Mouse (Mus musculus) kidney, adult 18-20 months (tissue): Measurements from ENCODE around the gene Clcn7.
"Not testable (repeated sequence)": the region's sequence is repeated elsewhere in the genome, so short reads cannot be mapped to it uniquely, and the experiment has no call there.

Source experiments
- DNase-seq: peaks from one replicate; pipeline ENCODE4 v3.0.0; 2021

Clcn7 gene

GRCm38 (mm10) chr17:25133275-25133698 lies at the start of gene Clcn7:
Clcn7 (plus strand) TSS chr17:25133391.
- DNase-seq: peak; percentile 97

GRCm38 (mm10) chr17:25083444-25083931 lies 49.7 kb upstream of the Clcn7 start, which contains the start of gene Tmem204:
Tmem204 (minus strand) TSS chr17:25083591.
- DNase-seq: peak; percentile 62

- no peak for DNase-seq
These were observed 48.3 kb upstream of the Clcn7 start for GRCm38 (mm10) chr17:25084835-25085385.

DNA sequence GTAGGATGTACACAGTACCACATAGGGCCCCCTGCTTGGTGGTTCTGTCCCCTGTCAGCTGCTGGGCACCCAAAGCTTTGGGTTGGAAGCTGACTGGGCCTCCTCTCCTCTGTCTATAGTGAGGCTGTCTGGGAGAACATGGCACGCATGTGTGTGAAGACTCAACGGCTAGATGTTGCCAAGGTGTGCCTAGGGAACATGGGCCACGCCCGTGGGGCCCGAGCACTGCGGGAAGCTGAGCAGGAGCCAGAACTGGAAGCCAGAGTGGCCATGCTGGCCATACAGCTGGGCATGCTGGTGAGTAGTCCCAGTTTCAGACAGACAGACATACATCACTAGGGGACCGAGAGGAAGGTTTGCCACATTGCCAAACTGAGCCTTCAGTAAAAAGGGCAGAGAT lies 46.5 kb upstream of the Clcn7 start:
- DNase-seq: no peak

DNA sequence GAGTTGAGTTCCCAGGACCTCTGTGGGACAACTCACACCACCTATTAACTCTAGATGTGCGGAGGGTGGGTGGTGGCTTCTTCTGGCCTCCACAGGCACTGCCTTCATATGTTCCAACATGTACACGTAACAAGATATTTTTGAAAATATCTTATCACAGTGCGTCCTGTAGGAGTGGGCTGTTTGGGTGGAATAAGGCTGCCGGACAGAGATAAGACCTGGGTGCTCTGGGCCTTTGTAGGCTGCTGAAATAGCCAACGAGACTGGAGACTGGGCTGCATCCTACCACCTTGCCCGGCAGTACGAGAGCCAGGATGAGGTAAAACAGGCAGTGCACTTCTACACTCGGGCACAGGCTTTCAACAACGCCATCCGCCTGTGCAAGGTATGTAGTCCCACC lies 44.0 kb upstream of the Clcn7 start:
- no peak for DNase-seq

DNA sequence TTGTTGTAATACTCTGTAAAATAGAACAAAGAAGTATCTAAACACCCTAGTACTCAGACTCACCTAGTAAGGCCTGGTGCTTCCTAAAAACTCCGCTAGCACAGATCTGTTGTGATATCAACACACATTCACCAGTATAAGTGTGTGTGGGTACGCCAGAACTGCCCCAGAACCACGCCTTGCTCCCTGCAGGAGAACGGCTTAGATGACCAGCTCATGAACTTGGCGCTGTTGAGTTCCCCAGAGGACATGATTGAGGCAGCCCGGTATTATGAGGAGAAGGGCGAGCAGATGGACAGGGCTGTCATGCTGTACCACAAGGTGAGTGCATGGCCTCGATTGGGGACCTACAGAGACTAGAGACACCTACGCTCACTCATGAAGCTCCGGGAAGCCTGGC lies 42.7 kb upstream of the Clcn7 start:
- no peak for DNase-seq

- DNase-seq: peak; percentile 70
These were observed 37.0 kb upstream of the Clcn7 start for GRCm38 (mm10) chr17:25096221-25096620.

- DNase-seq: no peak
These were observed 33.1 kb upstream of the Clcn7 start for GRCm38 (mm10) chr17:25100052-25100451.

- no peak for DNase-seq
These were observed 31.9 kb upstream of the Clcn7 start for GRCm38 (mm10) chr17:25101338-25101737.

GRCm38 (mm10) chr17:25107786-25108185 lies 25.4 kb upstream of the Clcn7 start:
- no peak for DNase-seq

- peak; percentile 59 for DNase-seq
These were observed 23.6 kb upstream of the Clcn7 start for GRCm38 (mm10) chr17:25109578-25109977.

- DNase-seq: no peak
These were observed 22.6 kb upstream of the Clcn7 start for GRCm38 (mm10) chr17:25110590-25110989.

GRCm38 (mm10) chr17:25111220-25111619 lies 22.0 kb upstream of the Clcn7 start:
- no peak for DNase-seq

DNA sequence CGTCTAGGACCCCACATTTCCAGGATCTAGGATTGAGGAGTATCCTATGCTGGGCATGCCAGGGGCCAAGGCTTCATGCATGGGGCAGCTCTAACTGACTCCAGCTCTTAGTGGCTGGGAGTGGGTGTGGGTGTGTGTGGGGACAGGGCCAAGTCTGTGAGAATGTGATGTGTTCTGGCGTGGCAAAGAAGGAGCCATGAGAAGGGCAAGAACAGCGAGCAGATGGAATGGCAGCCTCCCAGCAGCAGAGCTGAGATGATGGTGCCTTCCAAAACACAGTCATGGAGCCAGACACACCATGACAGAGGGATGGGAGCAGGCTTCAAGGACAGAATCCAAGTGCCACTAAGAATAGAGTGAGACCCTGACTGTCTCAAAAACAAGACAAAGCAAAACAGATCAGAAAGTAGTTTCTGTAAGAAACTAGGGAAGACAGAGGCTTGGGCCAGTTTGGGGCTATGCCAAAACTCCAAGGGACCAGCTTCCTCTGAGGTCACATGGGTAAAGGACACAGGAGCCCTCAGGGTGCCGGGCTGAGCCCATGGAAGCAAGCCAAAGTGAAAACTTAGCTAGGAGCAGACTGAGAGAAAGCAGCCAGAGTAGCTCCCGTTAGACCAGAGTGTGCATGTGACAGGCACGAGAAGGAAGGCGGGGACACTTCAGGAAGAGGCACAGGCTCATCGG lies 21.3 kb upstream of the Clcn7 start:
- DNase-seq: peak; percentile 75

- DNase-seq: no peak
These were observed 20.8 kb upstream of the Clcn7 start for GRCm38 (mm10) chr17:25112423-25112810.

GRCm38 (mm10) chr17:25114908-25115645 lies 18.1 kb upstream of the Clcn7 start:
- no peak for DNase-seq

- DNase-seq: peak; percentile 94
These were observed 17.3 kb upstream of the Clcn7 start, which contains the start of gene Telo2 for GRCm38 (mm10) chr17:25115664-25116432. Telo2 (minus strand) TSS chr17:25115967.

DNA sequence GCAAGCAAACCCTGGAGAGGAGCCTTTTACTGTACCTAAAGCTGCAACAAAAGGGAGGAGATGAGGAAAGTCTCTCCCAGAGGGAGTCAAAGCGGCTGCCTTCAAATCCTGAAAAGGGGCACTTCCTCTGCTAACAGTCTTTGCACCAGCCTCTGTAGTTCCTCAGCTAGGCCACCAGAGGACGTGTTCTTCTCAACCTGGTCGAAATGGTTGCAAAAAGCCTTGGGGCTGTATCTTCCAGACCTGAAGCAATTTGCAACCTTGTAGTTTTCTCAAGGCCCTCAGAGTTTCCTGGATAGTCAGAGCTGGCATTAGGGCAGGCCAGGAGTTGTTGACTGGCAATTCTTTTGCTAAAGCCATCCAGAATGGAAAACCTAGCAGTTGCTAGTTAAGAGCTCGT lies 15.9 kb upstream of the Clcn7 start:
- no peak for DNase-seq

GRCm38 (mm10) chr17:25120406-25120805 lies 12.8 kb upstream of the Clcn7 start, which contains the start of gene Ptx4:
Ptx4 (plus strand) TSS chr17:25120760.
- DNase-seq: no peak

DNA sequence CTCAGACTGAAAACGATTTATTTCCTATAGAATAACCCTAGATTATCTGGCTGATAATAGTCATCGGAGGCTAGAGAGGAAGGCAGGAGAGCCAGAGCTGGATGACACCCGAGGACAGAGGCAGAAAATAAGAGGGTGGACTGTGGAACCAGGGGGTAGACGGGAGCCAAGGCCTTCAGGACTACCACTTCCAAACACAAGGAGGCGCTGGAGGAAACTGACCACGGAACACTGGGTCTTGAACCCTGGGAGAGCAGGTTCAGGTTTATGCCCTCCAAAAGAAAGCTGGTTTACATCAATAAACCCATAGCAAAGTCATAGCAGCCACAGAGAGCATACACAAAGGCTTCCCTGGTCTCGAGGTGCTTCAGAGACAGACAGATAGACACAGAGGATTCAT lies 9.2 kb upstream of the Clcn7 start:
- peak; percentile 22 for DNase-seq

- not testable (repeated sequence) for DNase-seq
These were observed 7.6 kb upstream of the Clcn7 start for GRCm38 (mm10) chr17:25125442-25126060.

DNA sequence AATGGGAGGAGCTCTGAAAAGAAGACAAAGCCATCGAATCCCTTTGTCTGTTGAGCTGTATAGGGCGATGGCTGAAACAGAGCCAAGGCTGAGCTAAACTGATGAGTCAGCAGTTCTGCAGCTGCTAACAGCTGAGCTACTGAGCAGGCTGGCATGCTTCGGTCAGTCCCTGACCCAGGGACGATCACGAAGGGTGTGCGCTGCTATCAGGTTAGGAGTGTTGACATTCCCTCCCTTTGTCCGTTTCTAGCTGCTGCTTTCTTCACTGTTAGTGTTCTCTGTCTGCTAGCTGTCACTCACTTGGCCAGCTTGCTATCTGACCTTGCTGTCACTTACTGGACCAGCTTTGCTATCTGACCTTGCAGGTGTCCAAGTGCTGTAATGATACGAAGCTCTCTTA lies 6.1 kb upstream of the Clcn7 start:
- DNase-seq: no peak
